Mouse (Mus musculus) natural killer cell, adult 2 months (primary cell): ENCODE results near the gene Cib2.

ENCODE experiments used
- DNase-seq, 2 experiments: peaks; one replicate each; pipeline ENCODE4 v3.0.0; 2022; ENCODE audit warnings: low spot score in 2 of 2

Gene Cib2

DNA sequence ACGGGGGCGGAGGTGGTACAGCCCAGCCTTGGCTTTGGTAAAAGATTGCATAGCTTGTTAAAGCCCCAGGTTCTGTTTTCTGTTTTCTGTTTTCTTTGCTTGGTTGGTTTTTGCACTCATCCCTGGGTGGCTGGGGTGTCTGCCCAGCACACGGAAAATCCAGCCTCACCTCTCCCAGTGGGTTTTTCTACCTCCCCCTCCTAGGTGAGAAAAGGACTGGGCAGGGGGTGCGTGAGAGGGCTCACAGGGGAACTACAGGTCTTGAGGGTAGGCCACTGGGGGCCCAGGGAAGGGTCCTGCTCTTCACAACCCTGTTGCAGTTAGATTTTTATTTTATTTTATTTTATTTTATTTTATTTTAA lies 15.1 kb downstream of the Cib2 start:
- DNase-seq: no peak

DNA sequence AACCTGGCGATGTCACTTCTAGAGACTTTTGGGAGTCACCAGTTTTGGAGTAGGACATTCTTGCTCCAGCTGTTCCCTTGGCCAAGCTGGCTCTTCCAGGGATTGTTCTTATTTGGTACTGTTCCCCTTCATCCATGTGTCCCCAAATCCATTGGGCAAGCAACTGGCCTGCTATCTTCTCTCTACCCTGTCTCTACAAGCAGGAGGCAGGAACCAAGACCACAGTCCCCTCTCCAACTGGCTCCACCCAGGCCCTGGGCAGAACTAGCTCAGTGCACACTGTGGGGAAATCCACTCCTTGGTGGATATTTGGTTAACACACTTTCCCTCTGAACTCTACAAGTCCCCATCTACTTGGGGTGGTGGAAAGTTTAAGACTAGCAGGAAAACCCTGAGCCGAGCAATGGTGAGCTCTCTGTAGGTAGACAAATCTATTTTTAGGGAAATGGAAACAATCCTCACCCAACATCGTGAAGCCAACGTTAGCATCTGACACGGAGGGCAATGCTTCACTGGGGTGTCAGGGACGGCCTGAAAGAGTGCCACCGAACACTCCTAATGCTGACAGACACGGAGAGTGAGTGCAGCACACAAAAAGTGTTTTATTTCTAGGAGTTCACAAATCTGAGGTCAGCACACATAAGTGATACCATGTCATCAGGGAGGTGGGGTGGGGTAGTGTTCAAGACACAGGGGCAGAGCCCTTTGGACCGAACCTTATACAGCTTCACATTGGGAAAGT lies 15.6 kb downstream of the Cib2 start:
- no peak for DNase-seq

DNA sequence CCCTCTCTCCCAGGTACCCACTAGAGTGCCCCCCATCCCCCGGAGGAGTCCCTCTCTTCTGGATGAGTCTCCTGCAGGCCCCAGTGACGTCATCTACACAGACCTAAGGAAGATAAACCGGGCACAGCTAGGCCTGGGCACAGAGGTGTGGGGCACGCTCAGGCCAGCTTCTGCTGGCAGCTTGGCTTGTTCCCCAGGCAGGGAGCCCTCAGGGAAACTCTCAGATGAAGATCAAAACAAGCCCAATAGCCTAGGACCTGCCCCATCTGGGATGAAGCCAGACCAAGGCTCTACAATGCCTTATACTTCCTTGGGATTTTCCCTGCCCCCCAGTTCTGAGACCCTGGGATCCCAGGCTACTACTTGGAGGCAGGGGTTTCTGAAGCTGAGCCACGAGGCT lies 19.2 kb downstream of the Cib2 start:
- DNase-seq: no peak

DNA sequence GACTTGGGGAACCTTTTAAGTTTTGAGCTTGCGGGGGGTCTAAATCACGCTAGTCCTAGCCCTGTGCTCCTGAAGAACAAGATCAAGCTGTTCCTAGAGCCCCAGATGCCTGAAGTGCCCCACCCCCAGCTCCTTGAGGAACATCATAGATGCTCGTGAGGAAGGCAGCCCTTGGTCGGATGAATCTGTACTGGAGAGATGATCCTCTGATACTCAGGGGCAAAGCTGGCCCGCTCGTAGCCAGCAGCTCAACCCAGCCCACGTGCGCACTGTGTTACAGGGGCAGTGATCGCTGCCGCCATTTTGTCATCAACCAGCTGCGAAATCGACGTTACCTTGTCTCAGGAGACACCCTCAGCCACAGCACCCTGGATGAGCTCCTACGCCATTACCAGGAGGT lies 21.3 kb downstream of the Cib2 start, which contains the start of gene Sh2d7:
Gene Sh2d7 (plus strand): TSS at position 301 of the 400 bp plus-strand sequence.
- no peak for DNase-seq

DNA sequence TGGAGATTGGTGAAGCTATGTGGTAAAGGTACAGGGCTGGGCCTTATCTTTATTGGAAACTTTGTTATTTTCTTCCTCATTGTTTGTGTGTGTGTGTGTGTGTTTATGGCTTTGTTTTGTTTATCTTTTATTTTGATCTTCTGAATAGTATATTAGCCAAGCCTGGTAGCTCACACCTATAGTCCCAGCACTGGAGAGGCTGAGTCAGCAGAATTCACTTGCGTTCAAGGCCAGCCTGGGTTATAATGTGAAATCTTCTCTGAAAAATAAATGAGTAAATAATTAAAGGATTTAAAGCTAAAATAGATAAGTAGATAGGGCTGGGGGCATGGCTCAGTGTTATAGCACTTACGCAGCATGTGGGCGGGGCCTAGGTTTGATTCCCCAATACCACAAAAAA lies 21.8 kb downstream of the Cib2 start:
- no peak for DNase-seq

DNA sequence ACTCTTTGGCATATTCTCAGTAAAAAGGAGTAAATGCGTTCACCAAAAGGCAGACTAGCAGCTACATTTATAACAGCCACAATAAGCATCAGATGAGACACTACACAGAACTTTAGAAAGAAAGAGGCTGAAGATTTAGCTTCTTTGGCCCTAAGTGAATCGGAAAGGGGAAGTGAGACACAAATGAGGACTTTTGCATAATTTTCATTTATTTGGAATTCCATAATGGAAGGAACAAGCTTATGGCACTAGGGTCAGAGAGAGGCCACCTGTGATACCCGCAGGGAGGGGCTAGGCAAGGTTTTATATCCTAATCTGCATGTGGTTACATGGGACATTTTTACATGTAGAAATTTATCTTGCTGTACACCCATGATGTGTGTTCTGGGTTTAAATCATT lies 22.5 kb downstream of the Cib2 start:
- no peak for DNase-seq

DNA sequence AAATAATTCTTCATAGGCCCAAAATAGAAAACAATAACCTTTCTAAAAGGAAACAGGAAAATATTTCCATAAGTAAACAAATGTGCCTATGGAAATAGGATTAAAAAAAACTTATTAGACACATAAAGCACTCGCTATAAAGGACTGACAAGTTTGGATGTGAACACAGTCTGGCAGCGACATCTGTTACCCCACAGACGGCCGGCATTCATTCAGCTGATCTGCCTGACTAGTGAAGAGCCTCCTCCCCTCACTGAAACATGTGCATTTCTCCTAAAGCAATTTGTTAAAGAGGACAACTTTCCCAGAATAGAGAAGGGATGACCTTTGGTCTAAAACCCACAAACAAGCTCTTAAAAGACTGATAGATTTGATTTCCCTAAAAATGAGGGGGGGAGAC lies 23.0 kb downstream of the Cib2 start:
- DNase-seq: no peak

DNA sequence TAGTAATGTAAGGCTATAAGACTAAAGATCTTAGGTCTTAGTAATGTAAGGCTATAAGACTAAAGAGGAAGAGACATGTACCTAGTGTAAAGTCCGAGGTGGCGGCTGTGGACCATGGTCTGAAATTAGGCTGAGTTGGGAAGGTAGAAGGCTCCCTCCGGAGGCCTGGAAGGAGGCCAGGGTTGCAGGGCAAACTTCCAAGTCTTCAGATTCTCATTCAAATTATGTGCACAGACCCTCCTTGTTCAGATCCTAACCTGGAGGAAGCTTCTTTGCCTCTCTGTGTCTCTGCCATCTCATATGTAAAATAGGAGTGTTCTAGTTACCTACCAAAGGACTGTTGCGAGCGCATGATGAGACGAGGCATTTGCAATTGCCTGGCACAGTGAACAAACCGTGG lies 23.8 kb downstream of the Cib2 start:
- DNase-seq: no peak

DNA sequence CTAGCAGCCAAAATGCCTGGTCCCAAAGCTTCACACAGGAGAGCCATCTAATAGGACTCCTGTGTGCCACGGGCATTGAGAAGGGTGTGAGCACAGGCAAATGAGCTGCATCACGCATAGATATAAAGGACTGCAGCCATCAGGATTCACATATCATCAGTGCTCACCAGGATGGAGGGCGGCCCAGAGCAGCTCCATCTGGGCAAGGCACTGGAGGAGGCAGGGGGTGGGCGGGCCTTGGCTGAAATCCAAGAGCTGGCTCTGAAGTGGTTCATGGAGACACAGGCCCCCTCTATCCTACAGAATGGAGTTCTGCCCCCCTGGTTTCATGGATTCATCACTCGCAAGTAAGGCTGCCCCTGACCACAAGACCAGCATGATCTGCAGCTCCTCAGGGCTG lies 26.0 kb downstream of the Cib2 start:
- no peak for DNase-seq

DNA sequence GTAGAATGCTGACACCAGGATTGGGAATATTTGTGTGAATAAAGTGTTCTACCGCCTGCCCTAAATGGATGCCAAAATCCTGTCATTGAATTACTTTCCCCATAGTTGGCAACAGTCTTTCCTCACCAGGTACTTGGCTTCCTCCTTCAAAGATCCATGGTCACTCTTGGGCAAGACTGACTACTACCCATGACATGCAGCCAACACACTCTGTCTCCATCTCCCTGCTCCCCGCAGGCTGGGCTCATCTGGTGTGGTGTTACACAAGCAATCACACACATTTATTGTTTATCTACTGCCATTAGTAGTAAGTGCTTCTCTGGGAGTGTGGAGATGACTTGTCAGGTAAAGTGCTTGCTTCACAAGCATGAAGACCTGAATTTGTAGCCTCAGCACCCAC lies 27.1 kb downstream of the Cib2 start:
- no peak for DNase-seq

DNA sequence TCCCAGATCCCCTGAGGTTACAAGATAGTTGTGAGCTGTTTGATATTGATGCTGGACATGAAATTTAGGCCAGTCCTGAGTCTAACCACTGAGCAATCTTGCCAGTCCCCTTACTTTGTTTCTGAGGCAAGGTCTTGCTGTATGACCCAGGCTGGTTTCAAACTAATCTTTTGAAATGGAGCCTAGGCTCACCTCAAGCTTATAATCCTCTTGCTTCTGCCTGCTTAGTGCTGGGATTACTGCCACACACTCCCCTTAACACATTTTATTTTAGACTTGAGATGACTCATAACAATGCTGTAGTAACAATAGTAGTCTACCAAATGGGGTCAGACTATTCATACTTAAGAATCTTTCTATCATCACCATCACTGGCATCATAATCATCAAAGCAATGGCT lies 28.6 kb downstream of the Cib2 start:
- no peak for DNase-seq

DNA sequence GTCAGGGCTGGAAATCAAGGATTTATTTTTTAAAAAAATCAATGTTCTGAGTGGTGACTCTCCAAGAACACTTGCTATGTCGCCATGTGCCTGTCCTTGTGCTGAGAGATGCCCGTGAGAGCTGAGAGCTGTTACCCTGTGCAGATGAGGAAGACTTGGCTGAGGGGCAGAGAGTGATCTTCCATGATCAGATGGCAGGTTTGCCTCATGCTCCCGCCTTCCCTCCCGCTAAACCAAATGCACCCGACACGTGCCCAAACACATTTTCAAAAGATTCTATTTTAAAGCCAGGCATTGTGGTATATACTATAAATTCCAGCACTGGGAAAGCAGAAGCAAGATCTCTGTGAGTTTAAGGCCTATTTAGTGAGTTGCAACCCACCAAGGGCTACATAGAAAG lies 29.2 kb downstream of the Cib2 start:
- DNase-seq: no peak

DNA sequence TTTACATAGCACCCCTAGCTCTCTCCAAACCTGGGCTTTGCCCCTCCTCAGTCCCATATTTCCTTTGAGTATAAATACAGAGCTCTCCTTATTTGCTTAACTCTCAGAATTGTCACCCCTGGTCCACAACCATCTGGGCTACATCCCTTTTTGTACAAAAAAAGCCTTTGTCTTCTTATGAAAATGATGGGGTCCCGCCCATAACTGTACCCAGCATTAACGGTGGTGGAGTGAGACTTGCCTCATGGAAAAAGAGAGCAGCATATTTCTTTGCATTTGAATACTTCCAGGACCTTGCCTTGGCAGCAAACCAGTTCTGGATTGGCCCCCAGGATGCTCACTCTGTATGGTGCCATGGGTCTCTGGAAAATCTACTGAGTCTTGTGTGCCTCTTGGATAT lies 30.1 kb downstream of the Cib2 start:
- DNase-seq: no peak

DNA sequence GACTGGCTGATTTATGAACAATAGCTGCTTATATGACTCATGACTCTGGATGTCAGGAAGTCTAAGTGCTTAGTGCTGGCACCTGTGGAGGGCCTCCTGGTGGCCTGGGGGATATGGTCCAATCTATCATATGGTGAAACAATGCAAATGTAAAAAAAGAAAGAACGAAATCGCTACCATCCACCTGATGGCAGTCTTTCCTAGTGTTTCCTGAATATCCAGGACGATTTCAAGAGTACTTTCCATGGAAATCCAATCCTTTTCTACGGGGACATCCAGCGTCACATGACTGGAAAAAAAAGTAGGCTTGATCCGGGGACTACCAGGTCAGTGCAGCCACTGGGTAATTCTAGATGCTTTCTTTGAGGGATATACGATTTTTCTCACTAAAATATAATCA lies 32.3 kb downstream of the Cib2 start:
- DNase-seq: no peak

DNA sequence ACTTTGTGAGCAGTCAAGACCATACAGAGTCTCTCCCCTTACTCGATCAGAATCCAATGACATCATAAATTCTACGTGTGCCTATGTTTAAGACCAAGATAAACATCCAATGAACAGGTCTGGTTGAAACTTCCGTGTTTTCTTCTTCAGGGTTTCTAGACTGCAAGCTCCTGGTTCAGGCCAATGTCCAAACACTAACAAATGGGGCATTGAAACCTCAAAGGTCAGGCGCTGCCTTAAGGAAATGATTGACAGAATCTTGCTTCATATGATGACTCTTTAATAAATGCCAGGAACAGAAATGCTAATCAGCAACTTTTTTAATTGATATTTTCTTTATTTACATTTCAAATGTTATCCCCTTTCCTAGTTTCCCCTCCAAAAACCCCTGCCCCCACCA lies 39.7 kb downstream of the Cib2 start:
- DNase-seq: no peak

DNA sequence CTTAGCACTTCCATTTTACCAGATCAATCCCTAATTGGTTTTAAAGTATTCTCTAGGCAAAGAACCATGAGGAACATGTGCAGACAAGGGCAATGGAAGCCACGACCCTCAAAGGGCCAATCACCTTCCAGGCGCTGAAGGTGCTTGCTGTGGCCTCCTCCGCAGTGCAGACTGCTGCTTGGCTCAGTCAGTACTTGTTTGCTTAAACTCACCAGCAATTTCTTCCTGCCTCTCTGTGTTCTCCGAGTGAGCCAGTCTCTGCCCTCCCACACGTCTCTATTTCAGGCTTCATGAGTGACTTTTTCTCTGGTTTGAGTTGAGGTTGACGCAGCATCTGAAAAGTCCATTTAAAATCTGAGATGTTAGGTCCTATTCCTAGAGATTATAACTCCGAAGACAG lies 41.1 kb downstream of the Cib2 start:
- DNase-seq: no peak

DNA sequence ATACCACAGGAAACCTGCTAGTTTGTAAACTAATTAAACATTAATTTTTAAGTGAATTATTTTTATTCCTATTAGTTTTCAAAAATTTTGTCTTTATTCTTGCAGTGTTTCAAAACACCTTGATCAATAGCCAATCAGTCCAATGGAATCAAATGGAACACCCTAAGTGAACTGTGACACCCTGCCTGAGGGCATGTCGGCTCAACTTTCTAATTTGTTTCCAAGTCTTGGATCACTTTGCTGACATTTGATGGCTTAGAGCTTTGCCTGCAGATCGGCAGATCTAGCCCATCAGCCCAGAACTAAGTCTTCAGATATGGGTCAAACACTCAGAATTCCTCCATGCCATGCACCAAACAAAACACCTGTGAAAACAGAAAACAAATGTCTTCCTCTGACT lies 44.0 kb downstream of the Cib2 start:
- DNase-seq: no peak

DNA sequence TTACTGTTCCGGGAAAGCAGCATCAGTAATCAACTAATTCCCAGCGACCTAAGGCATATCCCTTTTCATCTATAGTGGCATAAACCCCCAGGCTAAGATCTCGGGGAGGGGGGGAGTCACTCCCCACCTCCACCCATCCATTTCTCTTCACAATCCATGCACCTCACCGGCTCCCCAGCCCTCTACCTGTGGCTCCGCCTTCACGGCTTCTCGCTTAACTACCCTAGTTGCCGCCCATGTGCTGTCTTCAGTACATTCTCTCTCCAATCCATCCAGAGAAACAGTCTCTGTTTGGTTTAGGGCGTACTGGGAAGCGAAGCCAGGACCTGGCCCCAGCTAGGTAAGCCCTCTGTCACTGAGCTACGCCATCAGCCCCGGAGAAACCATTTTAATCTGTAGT lies 57.1 kb downstream of the Cib2 start:
- no peak for DNase-seq

DNA sequence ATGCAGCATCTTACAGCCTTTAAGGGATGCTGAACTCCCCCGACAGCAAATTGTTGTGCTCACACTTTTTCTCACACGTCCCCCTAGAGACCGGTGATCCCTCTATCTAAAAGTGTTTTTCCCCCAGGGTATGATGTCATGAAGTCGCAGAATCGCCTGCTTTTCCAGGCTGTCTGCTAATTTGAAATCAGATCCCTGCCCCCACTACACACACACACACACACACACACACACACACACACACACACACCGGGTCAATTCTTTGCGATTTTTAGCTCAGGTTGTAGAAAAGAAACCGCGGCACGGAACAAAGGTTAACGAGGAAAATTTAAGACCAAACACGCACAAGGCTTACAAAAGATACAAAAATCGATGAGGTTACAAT lies 57.9 kb downstream of the Cib2 start:
- DNase-seq: no peak

DNA sequence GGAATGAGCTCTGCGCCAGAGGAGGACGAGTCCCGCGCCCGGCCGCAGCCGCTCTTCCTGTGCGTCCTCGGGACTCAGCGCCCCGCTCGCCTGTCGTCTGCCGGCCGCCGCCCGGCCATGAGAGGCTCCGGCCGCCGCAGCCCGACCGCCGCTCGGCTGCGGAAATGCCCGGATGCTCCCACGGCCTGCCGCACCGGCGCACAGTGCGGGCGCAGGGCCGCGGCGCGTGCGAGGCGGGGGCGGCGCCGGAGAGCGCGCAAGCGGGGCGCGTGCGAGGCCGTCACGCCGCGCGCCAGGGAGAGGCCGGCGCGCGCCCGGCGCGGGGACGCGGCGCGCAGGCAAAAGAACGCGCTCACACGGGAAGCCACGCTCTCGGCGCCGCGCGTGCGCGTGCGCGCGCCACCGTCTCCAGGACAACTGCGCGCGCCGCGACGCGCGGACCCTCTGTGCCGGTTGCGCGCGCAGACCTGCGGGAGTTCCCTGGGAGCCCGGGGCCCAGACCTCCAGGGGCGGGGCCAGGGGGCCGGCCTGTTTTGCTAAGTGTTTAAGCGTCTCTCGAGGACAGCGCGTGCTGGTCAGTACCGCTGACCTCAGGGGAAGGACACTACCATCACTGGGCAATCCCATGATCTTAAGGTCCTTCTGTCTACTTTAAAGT lies 58.4 kb downstream of the Cib2 start, which contains the start of gene Dmxl2:
Gene Dmxl2 (minus strand): TSS at position 174 of the 658 bp plus-strand sequence.
- peak; percentile 51 to 56 for DNase-seq

DNA sequence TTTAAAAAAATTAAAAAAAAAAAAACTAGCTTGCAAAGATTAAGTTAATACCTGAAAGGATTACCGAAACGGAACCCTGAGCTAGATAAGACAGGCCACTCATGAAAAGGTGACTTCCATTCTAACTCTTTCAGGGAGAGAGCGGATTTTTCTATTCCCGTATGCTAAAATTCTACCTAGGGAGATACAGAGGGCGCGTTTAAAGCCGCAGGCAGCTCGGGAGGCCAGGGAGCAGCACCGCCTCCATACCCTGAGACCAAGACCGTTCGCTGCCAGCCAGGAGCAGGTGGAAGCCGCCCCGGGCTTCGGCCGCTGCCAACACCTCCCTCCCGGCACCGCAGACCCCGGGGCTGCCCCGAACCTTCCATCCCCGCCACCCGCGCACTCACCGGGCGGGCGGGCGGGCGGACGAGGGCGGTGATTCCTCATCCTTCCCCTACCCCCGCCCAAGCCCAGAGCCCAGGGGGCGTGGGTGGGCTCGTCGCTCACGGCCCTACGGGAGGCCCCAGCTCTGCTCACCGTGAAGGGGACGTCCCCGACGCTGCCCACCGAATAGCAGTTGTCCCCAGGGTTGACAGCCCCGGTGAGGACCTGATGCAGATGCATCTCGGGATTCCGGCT lies 59.1 kb downstream of the Cib2 start:
- peak in 1 of 2 experiments; percentile 2 for DNase-seq

DNA sequence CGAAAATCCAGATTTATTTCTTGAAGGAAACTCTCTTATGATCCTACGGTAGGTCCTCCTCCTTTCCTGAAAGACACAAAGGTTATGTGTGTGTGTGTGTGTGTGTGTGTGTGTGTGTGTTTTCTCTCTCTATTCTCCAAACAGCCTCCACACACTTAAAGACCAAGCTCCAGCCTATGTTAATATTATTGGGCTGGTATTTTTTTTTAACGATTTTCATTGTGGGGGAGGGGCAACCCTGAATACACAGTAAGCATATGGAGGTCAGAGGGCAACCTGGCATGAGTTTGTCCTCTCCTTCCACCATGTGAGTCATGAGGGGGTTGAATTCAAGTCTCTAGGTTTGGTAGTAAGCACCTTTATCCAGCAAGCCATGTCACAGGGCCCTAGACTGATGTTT lies 60.2 kb downstream of the Cib2 start:
- DNase-seq: no peak

DNA sequence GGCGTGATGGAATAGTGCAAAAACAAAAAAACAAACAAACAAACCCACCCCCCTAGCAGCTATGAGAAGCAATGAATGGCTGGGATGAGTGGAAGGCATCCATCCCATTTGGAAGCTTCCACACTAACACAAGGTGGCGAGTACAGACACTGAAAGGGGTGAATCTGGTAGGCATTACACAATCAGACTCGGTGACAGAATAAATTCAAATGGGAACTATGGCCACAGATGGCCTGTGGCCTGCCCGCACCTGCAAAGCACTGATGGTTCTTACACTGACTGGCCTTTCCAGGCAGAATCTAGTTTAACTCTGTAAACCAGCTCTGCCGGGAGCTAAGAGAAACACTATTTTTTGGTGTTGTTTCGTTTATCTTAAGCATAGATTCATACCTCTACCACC lies 60.7 kb downstream of the Cib2 start:
- no peak for DNase-seq
